23 mouse cellular contexts compared by ENCODE assay signal in genomic region chr12:50624175-50624574, GRCm38 (mm10). TPM values are rescaled to one million over a fixed set of nuclear protein-coding genes. Genes with fewer than 3 reads are reported as not detected.
A peak's percentile ranks its signal among the peaks of the same experiment; 100 is the strongest.
DNase-seq lines count a peak whose midpoint lies in the region; ATAC-seq and TF ChIP-seq lines count a peak whose summit lies in the region.
"Had no signal": no experiment of that assay in that cellular context is flagged by ENCODE, and none has a peak within 500 bp of the region (broad histone marks: within the 10 kb centered on the region; RNA-seq: fewer than 3 reads in every experiment).

No protein-coding gene starts in this region.

- H3K4me3 ChIP-seq in heart, embryonic 13.5 days: peak overlapping the region; percentile 1; the same call in 1 of the 2 replicates
- peak overlapping the region; percentile 37 for H3K4me3 ChIP-seq in layer of hippocampus, adult 2 months
- H3K4me3 ChIP-seq in neural tube, embryonic 15.5 days (replicated peaks): no peak overlapping the region
- H3K4me3 ChIP-seq: limb, embryonic 15.5 days; megakaryocyte, embryonic 14.5 days had no signal

- no peak for TF ChIP-seq POLR2A in brain, embryonic 14.5 days (IDR thresholded peaks at IDR 0.05; ENCODE audit: borderline replicate concordance, extremely low read depth, insufficient read depth, insufficient read length, poor library complexity, severe bottlenecking)

- H3K9ac ChIP-seq in heart, embryonic 13.5 days: no peak overlapping the region
- no peak overlapping the region for H3K9ac ChIP-seq in neural tube, embryonic 15.5 days (replicated peaks)
- H3K9ac ChIP-seq: limb, embryonic 15.5 days; liver, postnatal 0 days had no signal

- no peak overlapping the region for H3K27ac ChIP-seq in heart, embryonic 13.5 days (replicated peaks)
- H3K27ac ChIP-seq in layer of hippocampus, adult 2 months: peak overlapping the region; percentile 65
- no peak overlapping the region for H3K27ac ChIP-seq in neural tube, embryonic 15.5 days (replicated peaks)
- H3K27ac ChIP-seq: limb, embryonic 15.5 days had no signal

- H3K36me3 ChIP-seq in heart, embryonic 13.5 days: no peaks in the 10 kb centered on the region
- no peaks in the 10 kb centered on the region for H3K36me3 ChIP-seq in neural tube, embryonic 15.5 days
- H3K36me3 ChIP-seq: limb, embryonic 15.5 days had no signal

- H3K9me3 ChIP-seq in heart, embryonic 13.5 days: no peaks in the 10 kb centered on the region
- H3K9me3 ChIP-seq in neural tube, embryonic 15.5 days (replicated peaks): no peaks in the 10 kb centered on the region
- H3K9me3 ChIP-seq: limb, embryonic 15.5 days; megakaryocyte, embryonic 14.5 days had no signal

- WGBS in heart, embryonic 13.5 days: 19% methylated on average over 4 of the region's 4 CpGs
- WGBS in neural tube, embryonic 15.5 days: 34% methylated on average over 4 of the region's 4 CpGs

- no peak for ATAC-seq in heart, embryonic 13.5 days (ENCODE audit: extremely low read depth, insufficient number of reproducible peaks, low FRiP score, low TSS enrichment)
- no peak for ATAC-seq in neural tube, embryonic 15.5 days (ENCODE audit: low FRiP score)
- ATAC-seq: inflammation-experienced regulatory T-cells, adult 6 months; liver, postnatal 0 days; Patski had no signal

- H3K4me1 ChIP-seq in heart, embryonic 13.5 days: peaks cover 12% of the 10 kb centered on the region
- H3K4me1 ChIP-seq in neural tube, embryonic 15.5 days: no peaks in the 10 kb centered on the region
- H3K4me1 ChIP-seq: limb, embryonic 15.5 days; megakaryocyte, embryonic 14.5 days had no signal

- H3K4me2 ChIP-seq in heart, embryonic 13.5 days: peak overlapping the region; percentile 43
- H3K4me2 ChIP-seq in neural tube, embryonic 15.5 days: peak overlapping the region; percentile 18
- H3K4me2 ChIP-seq: limb, embryonic 15.5 days had no signal

- no peak for TF ChIP-seq CTCF in layer of hippocampus, adult 2 months (conservative IDR thresholded peaks at IDR 0.05)
- TF ChIP-seq CTCF in brain, embryonic 14.5 days (IDR thresholded peaks at IDR 0.05; ENCODE audit: borderline replicate concordance, extremely low read depth, insufficient read depth, insufficient read length): no peak

- no peak for DNase-seq in heart, adult 9 months (ENCODE audit: low spot score in 2 of 2)
- DNase-seq in layer of hippocampus, adult 2 months (ENCODE audit: low spot score in 2 of 2): no peak
- no peak for DNase-seq in layer of hippocampus, postnatal 36 days
- peak; percentile 68 for DNase-seq in brain, embryonic 14.5 days (ENCODE audit: low read depth)
- no peak for DNase-seq in urinary bladder, postnatal 25 days (ENCODE audit: low spot score)
- DNase-seq: adrenal gland, adult 8-10 months; cerebellum, adult 11 months; cerebellum, postnatal 14 days; embryo, embryonic 11 days; kidney, adult 2 months; kidney, postnatal 10 days; liver, postnatal 0 days; lung, postnatal 10 days; midbrain, embryonic 14.5 days; thymus, adult 2 months had no signal

- no peaks in the 10 kb centered on the region for H3K27me3 ChIP-seq in heart, embryonic 13.5 days (replicated peaks)
- H3K27me3 ChIP-seq in neural tube, embryonic 15.5 days (replicated peaks): no peaks in the 10 kb centered on the region
- H3K27me3 ChIP-seq: limb, embryonic 15.5 days; megakaryocyte, embryonic 14.5 days; Patski had no signal

RNA-seq across cellular contexts. Expression of gene Prkd1, which starts 24.7 kb away (rescaled TPM):
- 4.3 and 4.5 TPM in 2 replicates for polyA plus RNA-seq in heart, embryonic 13.5 days (2015; fragmentation: Nextera tagmentation; extraction: Ambion mirVana)
- 10 to 100 TPM; 14.5 to 15.4 TPM for total RNA-seq in layer of hippocampus, adult 2 months (2021)
- 10 to 100 TPM; 16.0 to 16.3 TPM for total RNA-seq in layer of hippocampus, postnatal 36 days (2021)
- 5.0 and 8.1 TPM in 2 replicates for polyA plus RNA-seq in brain, embryonic 14.5 days (2012; rRNA removed)
- 2.9 TPM in 2 replicates for polyA plus RNA-seq in neural tube, embryonic 15.5 days (2015; fragmentation: Nextera tagmentation; extraction: Ambion mirVana)
- total RNA-seq: hematopoietic stem cell, adult 5-6 weeks; neutrophil, adult 5-6 weeks had no signal
- polyA plus RNA-seq: inflammation-experienced regulatory T-cells, adult 6 months had no signal
